Mouse (Mus musculus): ENCODE data around the gene Tgif2.

Gene Tgif2

GRCm38 (mm10) chr2:156843331-156843730, 3.5 kb downstream of the Tgif2 start:
- DNase-seq: no peak

- DNase-seq: no peak
These were observed 4.9 kb downstream of the Tgif2 start for GRCm38 (mm10) chr2:156844715-156845114.

GRCm38 (mm10) chr2:156847653-156848052, 7.8 kb downstream of the Tgif2 start:
- DNase-seq: no peak

- no peak for DNase-seq
These were observed 8.8 kb downstream of the Tgif2 start for GRCm38 (mm10) chr2:156848526-156849182.

- peak in 1 of 2 experiments; percentile 36 for DNase-seq
These were observed 10.7 kb downstream of the Tgif2 start for GRCm38 (mm10) chr2:156850505-156850904.

- peak in 1 of 2 experiments; percentile 24 for DNase-seq
These were observed 13.8 kb downstream of the Tgif2 start for GRCm38 (mm10) chr2:156853584-156853983.

GRCm38 (mm10) chr2:156853999-156854771, 14.4 kb downstream of the Tgif2 start:
- DNase-seq: peak; percentile 21 to 46

- no peak for DNase-seq
These were observed 16.5 kb downstream of the Tgif2 start for GRCm38 (mm10) chr2:156856311-156856710.

GRCm38 (mm10) chr2:156857385-156857791, 17.6 kb downstream of the Tgif2 start:
- DNase-seq: no peak

GRCm38 (mm10) chr2:156857835-156858234, 18.0 kb downstream of the Tgif2 start, which contains the start of gene 4930518I15Rik:
4930518I15Rik (minus strand) TSS chr2:156857946.
- no peak for DNase-seq

GRCm38 (mm10) chr2:156858671-156859070, 18.9 kb downstream of the Tgif2 start:
- no peak for DNase-seq

GRCm38 (mm10) chr2:156862041-156862717, 22.4 kb downstream of the Tgif2 start:
- peak; percentile 32 to 42 for DNase-seq

GRCm38 (mm10) chr2:156862772-156863486, 23.1 kb downstream of the Tgif2 start, which contains the start of gene Rab5if:
Rab5if (plus strand) TSS chr2:156863128.
- peak; percentile 98 for DNase-seq

- DNase-seq: peak; percentile 82 to 89
These were observed 23.8 kb downstream of the Tgif2 start for GRCm38 (mm10) chr2:156863487-156864160.

- no peak for DNase-seq
These were observed 24.7 kb downstream of the Tgif2 start for GRCm38 (mm10) chr2:156864481-156864880.

GRCm38 (mm10) chr2:156868994-156869393, 29.2 kb downstream of the Tgif2 start:
- no peak for DNase-seq

GRCm38 (mm10) chr2:156869554-156869953, 29.7 kb downstream of the Tgif2 start:
- no peak for DNase-seq

GRCm38 (mm10) chr2:156870519-156870918, 30.7 kb downstream of the Tgif2 start:
- peak; percentile 25 to 48 for DNase-seq

GRCm38 (mm10) chr2:156873629-156874028, 33.8 kb downstream of the Tgif2 start:
- peak; percentile 25 to 35 for DNase-seq

- no peak for DNase-seq
These were observed 34.4 kb downstream of the Tgif2 start for GRCm38 (mm10) chr2:156874047-156874759.

GRCm38 (mm10) chr2:156874760-156875510, 35.1 kb downstream of the Tgif2 start:
- no peak for DNase-seq
